Mouse (Mus musculus): ENCODE results near the gene Cd80. TPM values are rescaled to one million over a fixed set of nuclear protein-coding genes. Genes with fewer than 3 reads are reported as not detected.

Cd80 gene
- 0.45 and 0.73 TPM in 2 replicates for polyA plus RNA-seq (2014; fragmentation: Nextera tagmentation; extraction: Ambion mirVana)

DNA sequence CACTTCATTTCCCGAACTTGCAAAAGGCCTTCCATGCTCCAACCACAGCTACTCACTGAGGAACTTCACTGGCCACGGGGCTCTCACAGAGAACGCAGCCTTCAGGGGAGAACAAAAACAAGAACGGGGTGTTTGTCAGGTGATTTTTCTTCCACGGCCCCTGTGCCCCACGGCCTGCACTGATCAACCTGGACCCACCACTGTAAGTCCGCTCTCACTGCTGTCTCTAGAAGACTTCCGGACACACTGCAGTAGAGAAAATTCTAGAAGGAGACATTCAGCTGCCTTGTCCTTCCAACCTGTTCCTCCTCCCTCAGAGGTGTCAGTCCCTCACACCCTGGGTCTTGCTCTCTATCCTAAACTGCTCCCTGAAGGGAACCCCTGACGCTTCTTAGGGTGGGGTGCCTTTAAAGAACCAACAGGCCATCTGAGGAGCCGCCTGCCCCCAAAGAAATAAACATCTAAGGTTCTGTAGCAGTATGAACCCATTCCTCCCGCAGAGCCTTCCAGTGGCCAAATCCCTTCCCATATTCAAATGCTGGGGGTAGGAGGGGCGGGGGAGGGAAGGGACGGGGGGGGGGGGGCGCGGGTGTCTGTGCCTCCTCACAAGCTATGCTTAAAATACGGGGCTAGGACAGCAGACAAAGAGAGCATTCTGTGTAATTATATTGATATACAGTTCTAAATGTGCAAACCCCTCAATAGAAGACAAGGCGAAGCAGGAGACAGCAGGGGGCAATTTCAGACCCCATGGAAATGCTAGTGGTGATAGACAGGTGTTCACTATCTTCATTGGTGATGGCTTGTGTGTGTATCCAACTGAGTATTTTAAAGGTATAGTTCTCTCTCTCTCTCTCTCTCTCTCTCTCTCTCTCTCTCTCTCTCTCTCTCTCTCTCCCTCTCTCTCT lies at the start of gene Cd80:
Gene Cd80 (plus strand): TSS at position 51 of the 908 bp plus-strand sequence.
- Histone ChIP-seq H3K27ac (ENCODE audit: low read depth, low read length) (no peak within 1 kb of the TSS), H3K36me3 (ENCODE audit: control insufficient read depth, insufficient read depth, low read length) (no peaks in the 10 kb centered on the region), H3K4me1 (replicated peaks; ENCODE audit: control insufficient read depth, insufficient read depth, low read length) (peaks cover 4% of the 10 kb centered on the region; the same call in 1 of the 2 replicates), H3K9ac (ENCODE audit: low read length) (no peak within 1 kb of the TSS), H3K9me3 (ENCODE audit: control insufficient read depth, low read length) (no peaks in the 10 kb centered on the region), H3K4me2 (ENCODE audit: low read depth, low read length, severe bottlenecking) (no peak within 1 kb of the TSS), H3K27me3 (ENCODE audit: control insufficient read depth, insufficient read depth, low read length) (no peaks in the 10 kb centered on the region), H3K4me3 (ENCODE audit: low read depth, low read length) (no peak within 1 kb of the TSS)
- DNase-seq (ENCODE audit: low spot score) (no peak), ATAC-seq (replicated peaks; ENCODE audit: low FRiP score) (no peak)
- 80% methylated on average over 16 of the region's 17 CpGs for WGBS

DNA sequence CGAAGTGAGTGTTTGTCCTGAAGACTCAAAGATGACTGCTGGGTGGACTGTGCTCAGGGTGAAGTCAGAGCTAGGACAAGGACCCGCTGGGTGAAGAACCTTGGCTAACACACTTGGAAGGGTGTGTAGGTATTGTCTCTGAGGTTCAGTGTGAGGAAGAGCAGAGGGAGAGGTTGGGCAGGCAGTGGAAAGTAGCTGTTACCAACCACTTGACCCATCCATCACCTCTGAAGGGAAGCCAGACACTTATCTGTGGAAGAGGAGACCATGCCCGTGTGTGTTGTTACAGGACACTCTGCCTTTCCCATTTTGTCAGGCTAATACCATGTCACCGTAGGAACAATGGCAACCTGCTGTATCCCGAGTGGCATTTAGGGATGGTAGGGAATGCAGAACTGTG lies 49.1 kb upstream of the Cd80 start:
- no peak overlapping the region for H3K4me2 ChIP-seq (ENCODE audit: low read depth, low read length, severe bottlenecking)
- no peaks in the 10 kb centered on the region for H3K9me3 ChIP-seq (ENCODE audit: control insufficient read depth, low read length)
- ATAC-seq (replicated peaks; ENCODE audit: low FRiP score) (no peak), DNase-seq (ENCODE audit: low spot score) (no peak)
- no peaks in the 10 kb centered on the region for H3K36me3 ChIP-seq (ENCODE audit: control insufficient read depth, insufficient read depth, low read length)
- 78% methylated on average over 5 of the region's 5 CpGs for WGBS
- no peak overlapping the region for H3K9ac ChIP-seq (ENCODE audit: low read length)
- H3K27me3 ChIP-seq (ENCODE audit: control insufficient read depth, insufficient read depth, low read length) = no peaks in the 10 kb centered on the region
- no peak overlapping the region for H3K4me3 ChIP-seq (ENCODE audit: low read depth, low read length)
- H3K4me1 ChIP-seq (replicated peaks; ENCODE audit: control insufficient read depth, insufficient read depth, low read length) = no peaks in the 10 kb centered on the region
- H3K27ac ChIP-seq (ENCODE audit: low read depth, low read length) = no peak overlapping the region

DNA sequence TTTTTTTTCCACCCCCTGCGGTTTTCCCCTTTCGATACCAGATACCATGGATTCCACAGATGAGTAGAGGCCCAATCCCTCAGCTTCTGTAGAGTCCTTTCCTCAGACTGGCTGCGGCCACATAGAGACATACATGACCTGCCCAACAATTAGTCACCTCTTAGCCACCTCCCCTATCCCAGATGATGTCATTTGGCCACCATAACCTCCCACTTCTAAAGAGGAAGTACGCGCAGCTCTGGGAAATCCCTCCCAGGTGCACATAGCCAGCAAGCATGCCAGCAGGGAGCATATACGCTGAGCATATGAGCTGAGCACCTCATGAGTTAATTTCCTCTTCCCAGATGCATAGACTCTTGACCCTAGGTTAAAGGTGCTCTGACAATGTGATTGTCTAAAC lies 48.7 kb upstream of the Cd80 start:
- ATAC-seq (replicated peaks; ENCODE audit: low FRiP score) = no peak
- Histone ChIP-seq H3K4me3 (ENCODE audit: low read depth, low read length) (no peak overlapping the region), H3K9ac (ENCODE audit: low read length) (no peak overlapping the region), H3K4me1 (replicated peaks; ENCODE audit: control insufficient read depth, insufficient read depth, low read length) (no peaks in the 10 kb centered on the region), H3K27ac (ENCODE audit: low read depth, low read length) (no peak overlapping the region), H3K27me3 (ENCODE audit: control insufficient read depth, insufficient read depth, low read length) (no peaks in the 10 kb centered on the region), H3K9me3 (ENCODE audit: control insufficient read depth, low read length) (no peaks in the 10 kb centered on the region), H3K36me3 (ENCODE audit: control insufficient read depth, insufficient read depth, low read length) (no peaks in the 10 kb centered on the region), H3K4me2 (ENCODE audit: low read depth, low read length, severe bottlenecking) (no peak overlapping the region)
- no peak for DNase-seq (ENCODE audit: low spot score)
- WGBS = 85% methylated on average over 6 of the region's 6 CpGs

DNA sequence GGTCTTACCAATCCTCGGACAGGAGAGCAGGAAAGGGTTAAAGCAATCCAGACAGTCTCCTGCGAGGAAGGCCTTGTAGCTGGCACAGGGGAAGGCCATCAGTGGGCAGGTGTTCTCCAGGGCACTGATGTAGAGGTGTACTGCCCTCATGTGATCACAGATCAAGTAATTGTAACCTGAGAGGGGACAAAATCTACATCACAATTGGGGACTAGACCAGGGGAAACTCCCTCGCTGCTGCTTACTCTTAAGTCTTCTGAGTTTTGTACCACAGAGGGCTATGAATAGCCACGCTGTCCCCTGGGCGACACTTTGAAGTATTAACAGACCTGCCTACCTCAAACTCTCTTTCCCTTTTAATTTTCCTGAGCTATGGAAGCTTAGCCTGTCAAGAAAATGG lies 47.8 kb upstream of the Cd80 start:
- Histone ChIP-seq H3K27me3 (ENCODE audit: control insufficient read depth, insufficient read depth, low read length) (no peaks in the 10 kb centered on the region), H3K4me2 (ENCODE audit: low read depth, low read length, severe bottlenecking) (no peak overlapping the region), H3K4me3 (ENCODE audit: low read depth, low read length) (no peak overlapping the region), H3K9me3 (ENCODE audit: control insufficient read depth, low read length) (no peaks in the 10 kb centered on the region), H3K36me3 (ENCODE audit: control insufficient read depth, insufficient read depth, low read length) (no peaks in the 10 kb centered on the region), H3K27ac (ENCODE audit: low read depth, low read length) (no peak overlapping the region), H3K9ac (ENCODE audit: low read length) (no peak overlapping the region), H3K4me1 (replicated peaks; ENCODE audit: control insufficient read depth, insufficient read depth, low read length) (no peaks in the 10 kb centered on the region)
- DNase-seq (ENCODE audit: low spot score) (no peak), ATAC-seq (replicated peaks; ENCODE audit: low FRiP score) (no peak)
- 38% methylated on average over 5 of the region's 5 CpGs for WGBS

DNA sequence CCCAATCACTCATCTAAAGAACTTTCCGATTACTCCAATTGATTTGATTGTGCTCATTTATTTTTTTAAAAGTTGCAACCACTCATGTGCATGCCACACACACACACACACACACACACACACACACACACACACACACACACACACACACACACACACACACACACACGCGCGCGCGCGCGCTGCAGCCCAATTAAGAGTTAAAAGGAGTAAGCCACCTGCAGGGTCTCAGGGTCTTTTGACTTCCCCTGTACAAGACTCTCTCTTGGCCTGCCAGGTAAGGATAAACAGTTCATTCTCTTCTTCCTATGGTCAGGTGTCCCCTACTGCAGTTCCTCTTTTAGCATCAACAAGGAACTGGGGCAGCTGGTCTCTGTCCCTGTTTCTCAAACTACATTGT lies 46.9 kb upstream of the Cd80 start:
- Histone ChIP-seq H3K4me2 (ENCODE audit: low read depth, low read length, severe bottlenecking) (no peak overlapping the region), H3K4me1 (replicated peaks; ENCODE audit: control insufficient read depth, insufficient read depth, low read length) (no peaks in the 10 kb centered on the region), H3K9me3 (ENCODE audit: control insufficient read depth, low read length) (no peaks in the 10 kb centered on the region), H3K27me3 (ENCODE audit: control insufficient read depth, insufficient read depth, low read length) (no peaks in the 10 kb centered on the region), H3K27ac (ENCODE audit: low read depth, low read length) (no peak overlapping the region), H3K9ac (ENCODE audit: low read length) (no peak overlapping the region), H3K36me3 (ENCODE audit: control insufficient read depth, insufficient read depth, low read length) (no peaks in the 10 kb centered on the region), H3K4me3 (ENCODE audit: low read depth, low read length) (no peak overlapping the region)
- ATAC-seq (replicated peaks; ENCODE audit: low FRiP score) (no peak), DNase-seq (ENCODE audit: low spot score) (no peak)
- 96% methylated on average over 8 of the region's 8 CpGs for WGBS

DNA sequence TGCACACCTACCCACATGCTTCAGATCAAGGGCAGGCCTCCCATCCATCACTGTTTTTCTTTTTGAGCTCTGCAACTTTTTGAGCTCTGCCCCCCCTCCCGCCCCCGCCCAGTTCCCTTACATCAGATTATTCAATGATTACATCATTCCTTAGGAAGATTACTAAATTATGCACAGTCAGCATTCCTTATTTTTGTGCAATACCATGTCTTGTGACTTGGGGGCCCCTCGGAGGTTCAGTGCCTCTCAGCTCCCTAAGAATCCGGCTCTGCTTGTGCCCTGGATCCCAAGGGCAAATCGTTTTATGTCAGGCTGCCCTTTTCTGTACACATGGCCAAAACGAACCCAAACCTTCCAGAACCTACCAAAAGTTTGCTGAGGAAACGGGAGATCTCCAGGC lies 40.4 kb upstream of the Cd80 start:
- ATAC-seq (replicated peaks; ENCODE audit: low FRiP score) = no peak
- Histone ChIP-seq H3K4me3 (ENCODE audit: low read depth, low read length) (no peak overlapping the region), H3K27ac (ENCODE audit: low read depth, low read length) (no peak overlapping the region), H3K4me1 (replicated peaks; ENCODE audit: control insufficient read depth, insufficient read depth, low read length) (no peaks in the 10 kb centered on the region), H3K9ac (ENCODE audit: low read length) (no peak overlapping the region), H3K27me3 (ENCODE audit: control insufficient read depth, insufficient read depth, low read length) (no peaks in the 10 kb centered on the region), H3K4me2 (ENCODE audit: low read depth, low read length, severe bottlenecking) (no peak overlapping the region), H3K36me3 (ENCODE audit: control insufficient read depth, insufficient read depth, low read length) (no peaks in the 10 kb centered on the region), H3K9me3 (ENCODE audit: control insufficient read depth, low read length) (no peaks in the 10 kb centered on the region)
- no peak for DNase-seq (ENCODE audit: low spot score)
- WGBS = 89% methylated on average over 7 of the region's 7 CpGs

DNA sequence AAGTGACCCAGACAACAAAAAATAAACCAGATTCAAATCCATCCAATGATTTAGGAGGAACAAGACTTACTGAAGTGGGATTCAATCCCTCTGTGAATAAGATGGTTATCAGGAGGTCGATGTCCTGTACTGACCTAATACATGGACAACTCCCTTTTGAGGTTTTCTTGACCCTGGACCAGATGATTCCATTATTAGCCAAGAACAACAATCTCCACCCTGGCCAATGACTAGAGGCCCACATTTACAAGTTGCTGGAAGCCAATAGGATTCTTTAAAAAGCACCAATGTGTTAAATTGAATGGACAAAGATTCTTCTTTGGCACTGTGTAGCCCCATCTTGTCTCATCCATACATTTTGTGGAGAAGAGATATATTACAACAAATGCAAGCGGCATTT lies 30.0 kb upstream of the Cd80 start:
- Histone ChIP-seq H3K27me3 (ENCODE audit: control insufficient read depth, insufficient read depth, low read length) (no peaks in the 10 kb centered on the region), H3K36me3 (ENCODE audit: control insufficient read depth, insufficient read depth, low read length) (no peaks in the 10 kb centered on the region), H3K9me3 (ENCODE audit: control insufficient read depth, low read length) (no peaks in the 10 kb centered on the region), H3K9ac (ENCODE audit: low read length) (no peak overlapping the region), H3K4me2 (ENCODE audit: low read depth, low read length, severe bottlenecking) (no peak overlapping the region), H3K27ac (ENCODE audit: low read depth, low read length) (no peak overlapping the region), H3K4me3 (ENCODE audit: low read depth, low read length) (no peak overlapping the region), H3K4me1 (replicated peaks; ENCODE audit: control insufficient read depth, insufficient read depth, low read length) (no peaks in the 10 kb centered on the region)
- DNase-seq (ENCODE audit: low spot score) = no peak
- no peak for ATAC-seq (replicated peaks; ENCODE audit: low FRiP score)
- WGBS = 88% methylated on average over 2 of the region's 2 CpGs

DNA sequence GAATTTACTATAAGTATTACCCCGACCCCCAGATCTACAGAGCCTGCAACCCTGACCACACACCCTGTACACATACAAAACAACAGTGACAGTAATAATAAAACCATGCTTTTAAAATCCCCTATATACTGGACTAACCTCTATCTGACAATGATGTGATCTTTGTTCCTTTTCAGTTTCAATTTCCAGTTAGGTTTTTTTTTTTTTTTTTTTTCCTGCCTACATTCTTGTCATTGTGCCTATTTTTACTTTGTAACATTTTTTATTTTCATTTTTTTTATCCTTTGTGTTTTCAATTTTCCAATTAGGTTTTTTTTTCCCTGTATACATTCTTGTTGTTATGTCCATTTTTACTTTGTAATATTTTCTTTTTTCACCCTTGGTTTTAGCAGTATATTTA lies 29.6 kb upstream of the Cd80 start:
- 85% methylated on average over 1 of the region's 1 CpGs for WGBS
- Histone ChIP-seq H3K9ac (ENCODE audit: low read length) (no peak overlapping the region), H3K9me3 (ENCODE audit: control insufficient read depth, low read length) (no peaks in the 10 kb centered on the region)

More for the DNA sequence above, 29.6 kb upstream of the Cd80 start:
- Histone ChIP-seq H3K36me3 (ENCODE audit: control insufficient read depth, insufficient read depth, low read length) (no peaks in the 10 kb centered on the region), H3K4me2 (ENCODE audit: low read depth, low read length, severe bottlenecking) (no peak overlapping the region), H3K4me1 (replicated peaks; ENCODE audit: control insufficient read depth, insufficient read depth, low read length) (no peaks in the 10 kb centered on the region), H3K4me3 (ENCODE audit: low read depth, low read length) (no peak overlapping the region), H3K27ac (ENCODE audit: low read depth, low read length) (no peak overlapping the region), H3K27me3 (ENCODE audit: control insufficient read depth, insufficient read depth, low read length) (no peaks in the 10 kb centered on the region)
- DNase-seq (ENCODE audit: low spot score) (no peak), ATAC-seq (replicated peaks; ENCODE audit: low FRiP score) (no peak)

Measured in forebrain, embryonic 11.5 days (tissue).